Mouse (Mus musculus) E14TG2a.4 (cell line): ENCODE measurements around the gene Srsf3.

Experiments used
- CTCF ChIP-seq: conservative IDR thresholded peaks from 2 replicates; pipeline ENCODE4 v1.5.1; 2014; ENCODE audit warnings: low read length
- POU5F1 ChIP-seq: IDR thresholded peaks from 2 replicates; pipeline ENCODE4 v1.6.1; 2014; ENCODE audit warnings: low read length, borderline replicate concordance

GRCm38 (mm10) chr17:28992105-28992504, 40.3 kb upstream of the Srsf3 start:
- TF ChIP-seq CTCF (no peak), POU5F1 (no peak)
